Mouse (Mus musculus) liver, embryonic 15.5 days (tissue): Measurements from ENCODE around the gene Schip1. TPM values are rescaled to one million over a fixed set of nuclear protein-coding genes. Genes with fewer than 3 reads are reported as not detected.

Experiments used
- ATAC-seq: fragments of 200-750 bp; cut with Nextera tagmentation; 2 replicates; pipeline ENCODE4 v1.8.0; 2017; ENCODE audit warnings: moderate number of reproducible peaks, mild to moderate bottlenecking, moderate library complexity; ENCODE audit not compliant: insufficient read depth
- H3K27ac ChIP-seq: fragments of 300-500 bp; sonication (generic); replicated peaks from 2 replicates; pipeline ENCODE4 v1.5.1; 2015; ENCODE audit warnings: mild to moderate bottlenecking, inconsistent platforms
- H3K27me3 ChIP-seq: fragments of 300-500 bp; sonication (generic); 2 replicates; pipeline ENCODE4 v1.6.1; 2015; ENCODE audit warnings: mild to moderate bottlenecking, inconsistent platforms
- H3K36me3 ChIP-seq: fragments of 300-500 bp; sonication (generic); replicated peaks from 2 replicates; pipeline ENCODE4 v1.6.1; 2015; ENCODE audit warnings: moderate library complexity, mild to moderate bottlenecking, inconsistent platforms
- H3K4me1 ChIP-seq: fragments of 300-500 bp; sonication (generic); replicated peaks from 2 replicates; pipeline ENCODE4 v1.6.1; 2015; ENCODE audit warnings: inconsistent platforms
- H3K4me2 ChIP-seq: fragments of 300-500 bp; sonication (generic); 2 replicates; pipeline ENCODE4 v1.6.1; 2015; ENCODE audit warnings: moderate library complexity, mild to moderate bottlenecking, inconsistent platforms
- H3K4me3 ChIP-seq: fragments of 300-500 bp; sonication (generic); replicated peaks from 2 replicates; pipeline ENCODE4 v1.5.1; 2015; ENCODE audit warnings: mild to moderate bottlenecking, inconsistent platforms
- H3K9ac ChIP-seq: fragments of 300-500 bp; sonication (generic); 2 replicates; pipeline ENCODE4 v1.6.1; 2015; ENCODE audit warnings: moderate library complexity, mild to moderate bottlenecking, inconsistent platforms
- H3K9me3 ChIP-seq: fragments of 300-500 bp; sonication (generic); replicated peaks from 2 replicates; pipeline ENCODE4 v1.6.1; 2016; ENCODE audit warnings: inconsistent platforms
- WGBS: fragments of 180-500 bp; shearing (Covaris S2); methylation state at CpG from one replicate; pipeline ENCODE4 v1.1.7; 2015; ENCODE audit warnings: mixed read lengths; ENCODE audit not compliant: insufficient replicate concordance; 5-methylcytosine and 5-hydroxymethylcytosine counted together
- polyA plus RNA-seq: library from polyadenylated mRNA; unstranded; fragments of >200 nt; fragmentation: Nextera tagmentation; extraction: Ambion mirVana; gene quantifications from 2 replicates; pipeline ENCODE4 v1.2.1, GENCODE M21; 2015

Gene Schip1
- polyA plus RNA-seq, 1 experiment from 2014 or later: 2.4 TPM

DNA sequence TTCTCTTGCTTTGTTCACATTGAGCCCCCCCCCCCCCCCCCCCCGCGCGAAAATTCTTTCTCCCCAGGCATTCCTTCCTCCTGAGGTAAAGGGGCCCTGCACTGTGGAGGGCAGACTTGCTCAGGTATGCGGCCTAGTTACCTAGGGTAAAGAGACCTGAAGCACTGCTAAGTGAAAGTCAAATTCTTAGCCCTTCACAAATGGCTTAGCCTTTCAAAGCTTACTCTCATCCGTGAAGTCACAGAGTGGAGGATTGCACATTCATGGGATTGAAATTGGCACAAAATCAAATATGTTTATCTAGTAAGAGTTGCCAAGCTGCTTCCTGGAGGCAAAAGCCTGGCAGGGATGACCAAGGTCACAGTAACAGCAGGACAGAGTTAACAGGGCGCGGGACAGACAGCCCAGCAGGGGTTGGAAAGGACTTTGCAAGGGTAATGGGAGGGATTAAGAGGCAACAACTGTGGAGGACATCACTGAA, 470.0 kb downstream of the Schip1 start:
- ATAC-seq: no peak
- Histone ChIP-seq H3K9ac (no peak overlapping the region), H3K9me3 (no peaks in the 10 kb centered on the region), H3K4me2 (no peak overlapping the region), H3K27ac (no peak overlapping the region), H3K4me1 (no peaks in the 10 kb centered on the region), H3K4me3 (no peak overlapping the region), H3K27me3 (no peaks in the 10 kb centered on the region), H3K36me3 (no peaks in the 10 kb centered on the region)
- 33% methylated on average over 7 of the region's 7 CpGs for WGBS

DNA sequence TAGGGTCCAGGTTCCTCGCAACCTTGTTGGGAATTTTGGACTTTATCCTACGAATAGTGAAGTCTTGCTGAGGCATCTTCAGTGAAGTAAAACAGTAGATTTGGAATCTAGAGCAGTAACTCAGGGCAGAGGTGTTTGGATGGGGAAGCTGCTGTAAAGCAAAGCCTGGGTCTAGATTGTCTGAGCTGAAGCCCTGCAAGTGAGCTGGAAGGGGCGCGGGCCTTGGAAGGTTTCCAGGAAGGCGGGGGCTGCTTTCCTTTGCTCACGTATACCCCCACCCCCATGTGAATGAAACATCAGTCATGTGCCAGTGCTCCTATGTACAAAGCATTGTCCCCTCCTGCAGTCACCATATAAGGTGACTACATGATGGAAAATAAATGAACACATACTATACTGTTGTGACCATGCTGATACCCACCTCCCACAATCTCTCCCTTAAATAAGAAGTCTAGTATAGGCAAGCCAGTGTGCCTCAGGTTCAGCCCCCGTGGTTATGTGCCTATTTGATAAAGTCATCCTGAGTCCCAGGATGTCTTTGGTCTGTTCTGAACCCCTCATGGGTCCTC, 470.6 kb downstream of the Schip1 start:
- WGBS: 69% methylated on average over 7 of the region's 7 CpGs
- no peak for ATAC-seq
- H3K36me3 ChIP-seq: no peaks in the 10 kb centered on the region

DNA sequence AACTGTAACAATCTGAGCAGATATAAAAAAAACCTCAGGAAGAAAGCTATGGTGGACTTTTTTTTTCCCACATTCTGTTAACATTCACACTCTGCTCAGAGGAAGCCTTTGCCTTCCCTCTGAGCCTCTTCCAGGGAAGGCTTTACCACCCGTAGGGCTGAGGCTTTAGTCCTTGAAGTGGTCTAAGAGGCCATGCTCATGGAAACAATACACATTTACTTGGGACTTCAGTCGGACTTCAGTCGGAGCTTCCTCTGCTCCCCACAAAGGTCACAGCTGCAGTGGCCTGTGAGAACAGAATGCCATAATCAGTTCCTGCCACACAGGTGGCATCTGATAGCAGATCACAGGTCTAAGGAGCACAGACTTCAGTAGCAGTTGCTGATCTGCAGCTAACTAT, 471.5 kb downstream of the Schip1 start:
- Histone ChIP-seq H3K4me1 (no peaks in the 10 kb centered on the region), H3K4me2 (no peak overlapping the region), H3K36me3 (no peaks in the 10 kb centered on the region), H3K9me3 (no peaks in the 10 kb centered on the region), H3K4me3 (no peak overlapping the region), H3K9ac (no peak overlapping the region), H3K27me3 (no peaks in the 10 kb centered on the region), H3K27ac (no peak overlapping the region)
- no peak for ATAC-seq
- 45% methylated on average over 3 of the region's 3 CpGs for whole genome bisulfite sequencing

More for the DNA sequence above, 470.6 kb downstream of the Schip1 start:
- H3K4me2 ChIP-seq: no peak overlapping the region
- H3K27ac ChIP-seq: no peak overlapping the region
- H3K9ac ChIP-seq: no peak overlapping the region
- H3K4me1 ChIP-seq: no peaks in the 10 kb centered on the region
- no peaks in the 10 kb centered on the region for H3K9me3 ChIP-seq
- no peak overlapping the region for H3K4me3 ChIP-seq
- H3K27me3 ChIP-seq: no peaks in the 10 kb centered on the region

GRCm38 (mm10) chr3:68541688-68542087, 477.1 kb downstream of the Schip1 start:
- Histone ChIP-seq H3K27me3 (no peaks in the 10 kb centered on the region), H3K9me3 (no peaks in the 10 kb centered on the region), H3K4me3 (no peak overlapping the region), H3K36me3 (no peaks in the 10 kb centered on the region), H3K27ac (no peak overlapping the region), H3K4me1 (peaks cover 13% of the 10 kb centered on the region), H3K9ac (no peak overlapping the region), H3K4me2 (no peak overlapping the region)
- no peak for ATAC-seq
- WGBS: 32% methylated on average over 8 of the region's 8 CpGs

- H3K4me1 ChIP-seq: peaks cover 13% of the 10 kb centered on the region
- peak overlapping the region; percentile 38 for H3K4me2 ChIP-seq
- H3K36me3 ChIP-seq: no peaks in the 10 kb centered on the region
- peak; percentile 61; the same call in 1 of the 2 replicates for ATAC-seq
- no peak overlapping the region for H3K9ac ChIP-seq
- no peaks in the 10 kb centered on the region for H3K27me3 ChIP-seq
- 0 out of 2 replicates have a peak overlapping the region, but pooled peaks have one; percentile 7 for H3K4me3 ChIP-seq
- 4% methylated on average over 7 of the region's 7 CpGs for WGBS
- H3K27ac ChIP-seq: no peak overlapping the region
- no peaks in the 10 kb centered on the region for H3K9me3 ChIP-seq
These were observed 478.4 kb downstream of the Schip1 start for GRCm38 (mm10) chr3:68542944-68543501.

GRCm38 (mm10) chr3:68544811-68545210, 480.2 kb downstream of the Schip1 start:
- Histone ChIP-seq H3K4me3 (no peak overlapping the region), H3K4me2 (no peak overlapping the region), H3K9ac (no peak overlapping the region), H3K27ac (no peak overlapping the region), H3K27me3 (no peaks in the 10 kb centered on the region), H3K9me3 (no peaks in the 10 kb centered on the region), H3K36me3 (no peaks in the 10 kb centered on the region), H3K4me1 (peaks cover 13% of the 10 kb centered on the region)
- 66% methylated on average over 7 of the region's 7 CpGs for WGBS
- no peak for ATAC-seq

GRCm38 (mm10) chr3:68545898-68546297, 481.3 kb downstream of the Schip1 start:
- Histone ChIP-seq H3K27ac (no peak overlapping the region), H3K9me3 (no peaks in the 10 kb centered on the region), H3K4me1 (peaks cover 13% of the 10 kb centered on the region), H3K36me3 (no peaks in the 10 kb centered on the region), H3K27me3 (no peaks in the 10 kb centered on the region), H3K4me2 (no peak overlapping the region), H3K9ac (no peak overlapping the region), H3K4me3 (no peak overlapping the region)
- no peak for ATAC-seq
- 62% methylated on average over 6 of the region's 6 CpGs for WGBS

GRCm38 (mm10) chr3:68555087-68555662, 490.6 kb downstream of the Schip1 start:
- H3K4me2 ChIP-seq: no peak overlapping the region
- no peak overlapping the region for H3K27ac ChIP-seq
- no peaks in the 10 kb centered on the region; the same call in 1 of the 2 replicates for H3K4me1 ChIP-seq
- no peak for ATAC-seq
- 33% methylated on average over 4 of the region's 4 CpGs for whole genome bisulfite sequencing
- H3K9me3 ChIP-seq: no peaks in the 10 kb centered on the region
- no peaks in the 10 kb centered on the region for H3K36me3 ChIP-seq
- H3K9ac ChIP-seq: no peak overlapping the region
- no peak overlapping the region for H3K4me3 ChIP-seq
- no peaks in the 10 kb centered on the region for H3K27me3 ChIP-seq

GRCm38 (mm10) chr3:68556891-68557290, 492.3 kb downstream of the Schip1 start:
- Histone ChIP-seq H3K27ac (no peak overlapping the region), H3K36me3 (no peaks in the 10 kb centered on the region), H3K9ac (no peak overlapping the region), H3K4me3 (no peak overlapping the region), H3K9me3 (no peaks in the 10 kb centered on the region), H3K4me2 (no peak overlapping the region), H3K4me1 (no peaks in the 10 kb centered on the region; the same call in 1 of the 2 replicates), H3K27me3 (no peaks in the 10 kb centered on the region)
- ATAC-seq: no peak
- WGBS: 57% methylated on average over 9 of the region's 9 CpGs

- no peaks in the 10 kb centered on the region for H3K36me3 ChIP-seq
- no peak overlapping the region for H3K4me2 ChIP-seq
- H3K9ac ChIP-seq: no peak overlapping the region
- H3K4me1 ChIP-seq: no peaks in the 10 kb centered on the region; the same call in 1 of the 2 replicates
- no peak overlapping the region for H3K4me3 ChIP-seq
- WGBS: 51% methylated on average over 6 of the region's 6 CpGs
- no peak for ATAC-seq
- H3K27me3 ChIP-seq: no peaks in the 10 kb centered on the region
- no peak overlapping the region for H3K27ac ChIP-seq
- H3K9me3 ChIP-seq: no peaks in the 10 kb centered on the region
These were observed 494.1 kb downstream of the Schip1 start for GRCm38 (mm10) chr3:68558744-68559143.

DNA sequence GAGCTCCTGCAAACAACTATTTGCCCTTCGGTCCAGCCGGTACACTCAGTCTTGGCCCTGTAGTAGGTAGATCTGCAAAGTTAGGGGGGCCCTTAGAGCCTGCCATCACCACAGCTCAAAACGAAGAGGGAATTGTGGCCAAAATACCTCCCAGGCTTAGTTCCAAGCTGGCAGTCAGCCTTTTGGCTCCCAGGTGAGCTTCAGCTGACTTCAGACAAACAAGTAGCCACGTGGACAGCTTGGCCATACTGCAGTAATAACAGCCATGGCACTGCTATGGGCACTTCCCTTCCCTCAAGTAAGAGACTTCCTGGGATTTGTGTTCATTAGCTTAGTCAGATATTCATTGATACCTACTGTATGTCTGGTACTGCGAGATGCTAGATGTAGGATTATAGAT, 495.5 kb downstream of the Schip1 start:
- Histone ChIP-seq H3K9ac (no peak overlapping the region), H3K4me2 (no peak overlapping the region), H3K27ac (no peak overlapping the region), H3K27me3 (no peaks in the 10 kb centered on the region), H3K36me3 (no peaks in the 10 kb centered on the region), H3K4me1 (no peaks in the 10 kb centered on the region; the same call in 1 of the 2 replicates), H3K9me3 (no peaks in the 10 kb centered on the region), H3K4me3 (no peak overlapping the region)
- WGBS: 62% methylated on average over 5 of the region's 5 CpGs
- no peak for ATAC-seq
